Mouse (Mus musculus): Measurements from ENCODE around the gene Yipf3. TPM values are rescaled to one million over a fixed set of nuclear protein-coding genes. Genes with fewer than 3 reads are reported as not detected.

Gene Yipf3
- total RNA-seq, 4 experiments from 2014 or later: 157 to 205 (median 185) TPM

DNA sequence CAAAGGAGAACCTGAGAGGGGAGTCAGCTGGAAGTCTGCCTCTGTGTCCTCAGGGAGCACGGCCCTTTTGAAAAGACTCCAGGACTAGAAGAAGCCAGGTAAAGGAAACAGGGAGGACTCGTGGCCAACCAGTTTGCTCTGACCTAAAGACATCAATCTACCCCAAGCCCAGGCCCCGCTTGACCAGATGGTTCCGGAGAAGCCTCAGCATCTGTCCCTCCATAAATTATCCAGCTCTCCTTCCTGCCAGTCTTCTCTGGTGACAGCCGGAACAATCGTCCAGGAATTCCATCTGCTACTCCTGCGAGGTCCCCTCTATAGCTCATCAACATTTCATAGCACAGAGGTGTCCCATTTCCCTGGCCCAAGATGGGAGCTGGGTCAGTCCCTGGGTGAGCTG, 36.8 kb downstream of the Yipf3 start:
- no peak for DNase-seq

DNA sequence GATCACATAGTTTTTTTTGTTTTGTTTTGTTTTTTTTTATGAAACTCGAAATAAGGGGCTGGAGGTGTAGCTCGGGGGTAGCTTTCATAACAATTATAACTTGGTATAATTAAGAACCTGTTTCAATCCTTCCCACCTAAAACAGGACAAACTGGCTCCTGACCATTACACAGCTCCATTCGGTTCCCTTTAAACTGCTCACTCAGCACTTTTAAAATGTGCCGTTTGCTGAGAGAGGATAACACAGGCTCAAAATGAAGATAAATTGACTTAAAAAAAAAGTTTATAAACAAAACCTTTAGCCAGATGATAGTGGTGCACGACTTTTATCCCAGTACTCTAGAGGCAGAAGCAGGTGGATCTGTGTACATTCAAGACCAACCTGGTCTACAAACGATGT, 37.5 kb downstream of the Yipf3 start:
- DNase-seq: no peak

DNA sequence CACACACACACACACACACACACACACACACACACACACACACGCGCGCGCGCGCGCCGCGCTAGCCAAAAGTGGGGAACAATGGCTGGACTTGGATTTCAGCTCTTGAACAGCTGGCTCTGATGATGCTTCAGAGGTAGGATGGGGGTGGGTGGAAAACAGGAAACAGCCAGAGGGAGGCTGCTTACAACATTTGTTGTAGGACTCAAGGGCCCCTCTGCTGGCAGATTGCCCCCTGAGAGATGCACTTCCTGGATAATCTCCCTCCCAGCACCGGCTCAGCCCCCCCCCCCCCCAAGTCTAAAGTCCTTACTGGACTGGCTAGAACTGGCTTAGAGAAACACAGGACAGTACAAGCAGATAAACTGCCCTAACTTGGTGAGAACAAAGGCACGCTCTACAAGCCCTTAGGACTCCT, 39.8 kb downstream of the Yipf3 start:
- DNase-seq: no peak

DNA sequence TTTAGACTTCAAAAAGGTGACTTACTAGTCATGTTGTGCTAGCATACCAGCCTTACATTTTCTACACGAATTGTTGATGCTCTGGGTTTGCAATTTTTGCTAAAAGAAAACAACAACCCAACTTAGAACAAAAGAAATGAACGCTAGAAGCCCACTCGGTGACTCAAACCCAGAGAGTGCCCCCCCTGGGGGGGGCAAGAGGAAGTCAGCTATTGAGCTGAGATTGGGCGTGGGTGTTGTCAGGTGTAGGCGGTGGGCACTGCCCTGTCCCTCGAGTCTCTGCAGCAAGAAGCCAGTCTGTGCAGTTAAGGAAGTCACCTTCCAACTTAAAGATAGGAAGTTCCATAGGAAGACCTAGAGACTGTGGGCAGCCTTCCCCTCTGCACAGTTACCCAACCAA, 48.7 kb downstream of the Yipf3 start:
- DNase-seq: no peak

DNA sequence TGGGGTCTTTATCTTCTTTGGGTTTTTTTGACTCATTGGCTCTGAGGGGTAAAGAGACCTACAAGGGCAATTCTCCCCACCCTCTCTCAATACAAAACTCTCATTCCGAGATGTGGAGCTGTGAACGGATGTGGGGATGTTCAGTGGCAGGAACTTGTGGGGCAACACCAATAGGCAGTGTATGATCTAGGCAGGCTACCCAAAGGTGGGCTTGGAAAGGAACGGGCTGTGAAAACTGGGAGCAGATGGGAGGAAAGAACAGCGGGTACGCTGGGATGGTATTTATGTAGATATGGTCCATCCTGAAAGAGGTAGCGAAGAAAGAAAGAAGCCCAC, 49.1 kb downstream of the Yipf3 start:
- no peak for DNase-seq

DNA sequence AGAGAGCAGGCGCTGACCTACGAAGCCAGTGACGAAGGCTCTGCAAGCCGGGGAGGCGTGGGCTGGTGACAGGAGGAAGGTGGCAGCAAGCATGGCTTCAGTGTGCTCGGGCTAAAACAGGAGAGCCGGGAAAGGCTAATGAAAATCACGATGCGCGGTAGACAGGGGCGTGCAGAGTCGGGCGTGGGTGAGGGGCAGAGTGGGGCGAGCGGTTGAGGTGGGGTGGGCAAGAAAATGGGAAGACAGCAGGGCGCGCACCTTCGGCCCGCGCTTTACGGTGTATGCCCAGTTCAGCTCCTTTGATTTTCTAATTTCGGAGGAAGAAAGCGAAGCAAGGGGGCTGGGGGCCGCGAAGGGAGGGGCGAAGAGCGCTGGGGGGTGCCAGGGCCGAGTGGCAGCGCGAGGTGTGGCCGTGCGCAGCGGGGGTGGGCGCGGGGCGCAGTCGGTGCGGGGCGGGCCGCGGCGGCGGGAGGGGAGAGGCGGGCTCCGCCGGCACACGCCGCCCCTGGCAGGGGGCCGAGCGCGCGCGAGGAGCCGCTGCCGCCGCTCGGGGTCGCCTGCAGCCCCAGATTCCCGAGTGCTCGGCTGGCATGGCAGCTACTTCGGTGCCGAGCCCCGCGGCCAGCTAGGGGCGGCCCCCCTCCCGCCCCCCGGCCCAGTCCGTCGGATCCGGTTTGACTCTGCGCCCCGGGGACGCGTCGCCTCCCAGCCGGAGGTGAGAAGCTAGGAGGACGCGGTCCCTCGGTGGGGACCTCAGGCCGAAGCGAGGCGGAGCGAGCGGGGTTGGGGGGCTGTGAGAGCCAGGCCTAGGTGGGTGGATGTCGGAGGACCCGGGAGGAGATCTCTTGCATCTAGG, 49.7 kb downstream of the Yipf3 start, which contains the start of gene Dlk2:
Gene Dlk2, plus strand, starts transcription at position 58 of the 856 bp plus-strand sequence.
- no peak for DNase-seq

DNA sequence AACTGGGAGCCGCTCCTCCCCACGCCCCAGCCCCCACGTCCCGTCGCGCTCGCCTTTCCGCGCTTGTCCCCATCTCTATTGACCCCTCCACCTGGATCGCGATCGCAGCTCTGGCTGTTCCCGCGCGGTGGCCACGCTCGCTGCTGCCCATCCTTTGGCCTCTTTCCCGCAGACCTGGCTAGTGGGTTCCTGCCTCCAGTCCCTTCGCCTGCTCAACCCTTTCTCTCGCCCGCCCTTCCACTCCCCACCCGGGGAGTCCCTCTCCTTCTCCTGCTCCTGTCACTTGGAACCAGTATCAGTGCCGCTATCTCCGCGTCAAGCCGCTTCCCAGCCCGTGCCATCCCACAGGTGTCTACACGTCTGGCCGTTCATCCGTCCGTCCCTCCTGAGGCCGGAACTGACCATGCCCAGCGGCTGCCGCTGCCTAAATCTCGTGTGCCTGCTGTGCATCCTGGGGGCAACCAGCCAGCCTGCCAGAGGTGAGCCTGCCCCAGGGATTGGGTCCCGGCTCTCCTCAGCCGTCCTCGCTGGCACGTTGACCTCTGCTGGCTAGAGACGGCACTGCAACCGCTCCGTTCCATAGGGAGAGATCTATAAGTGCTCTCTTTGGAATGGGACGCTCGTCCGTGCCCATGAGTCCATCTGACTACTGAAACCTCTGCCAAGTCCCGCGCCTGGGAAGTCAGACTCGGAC, 50.5 kb downstream of the Yipf3 start:
- peak; percentile 63 for DNase-seq

DNA sequence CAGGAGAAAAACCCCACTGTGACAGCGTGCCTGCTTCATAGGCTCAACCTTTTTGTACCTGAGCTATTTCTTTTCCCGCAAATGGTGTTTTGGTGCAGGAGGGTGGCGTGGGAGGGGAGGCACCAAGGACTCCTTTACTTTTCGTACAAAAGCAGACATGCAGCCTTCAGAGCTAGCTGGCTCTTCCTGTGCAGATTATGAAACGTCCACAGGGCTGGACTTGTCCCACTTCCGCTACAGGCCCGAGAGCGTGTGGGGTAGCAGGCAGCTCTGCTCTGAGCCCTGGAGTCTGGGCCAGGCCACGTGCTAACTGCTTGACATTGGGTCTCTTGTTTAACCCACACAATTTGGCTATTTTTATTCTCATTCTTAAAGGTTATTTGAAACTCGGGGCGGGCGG, 54.0 kb downstream of the Yipf3 start:
- no peak for DNase-seq

Small RNA genes lying within 50 kb of the gene (microRNA-seq; reads per million reads assigned to microRNA genes)
- 0 to 0.17 reads per million in 2 experiments for gene Mir693

Other genes with a start within 250 kb of the Yipf3 start
- gene Vegfa, start 215.7 kb upstream of the Yipf3 start, total RNA-seq (2022): 100 to 1,000 TPM; 270 to 756 (median 501) TPM
- gene Mrps18a, start 137.1 kb upstream of the Yipf3 start, total RNA-seq (2022): 100 to 1,000 TPM in 2 of 4 experiments, 10 to 100 TPM in 2; 94.5 to 106 (median 101) TPM
- 10 to 100 TPM in 3 of 4 experiments, 1 to 10 TPM in 1; 6.0 to 21.4 (median 15.3) TPM for gene Rsph9, start 103.9 kb upstream of the Yipf3 start, total RNA-seq (2022)
- 10 to 100 TPM; 16.5 to 22.1 (median 18.8) TPM for gene Mad2l1bp, start 94.5 kb upstream of the Yipf3 start, total RNA-seq (2022)
- 100 to 1,000 TPM in 1 of 4 experiments, 10 to 100 TPM in 3; 69.9 to 108 (median 89.8) TPM for gene Gtpbp2, start 87.0 kb upstream of the Yipf3 start, total RNA-seq (2022)
- gene Polh, start 45.4 kb upstream of the Yipf3 start, total RNA-seq (2022): 10 to 100 TPM; 37.5 to 44.0 (median 40.7) TPM
- gene Xpo5, start 45.3 kb upstream of the Yipf3 start, total RNA-seq (2022): 10 to 100 TPM; 70.8 to 95.4 (median 74.0) TPM
- 100 to 1,000 TPM in 2 of 4 experiments, 10 to 100 TPM in 2; 83.8 to 116 (median 104) TPM for gene Polr1c, start within 50 bp of the Yipf3 start, total RNA-seq (2022)
- 1 to 10 TPM; 4.1 to 7.5 (median 6.0) TPM for gene Lrrc73, start 5.5 kb downstream of the Yipf3 start, total RNA-seq (2022)
- gene Tjap1, start 34.9 kb downstream of the Yipf3 start, total RNA-seq (2022): 10 to 100 TPM; 49.3 to 72.6 (median 54.6) TPM
- under 1 TPM in 3 of 4 experiments, not detected in 1; 0.25 to 0.56 (median 0.38) TPM for gene Dlk2, start 49.3 kb downstream of the Yipf3 start, total RNA-seq (2022)
- gene Abcc10, start 80.3 kb downstream of the Yipf3 start, total RNA-seq (2022): 10 to 100 TPM in 2 of 4 experiments, 1 to 10 TPM in 2; 6.9 to 17.3 (median 11.9) TPM
- 10 to 100 TPM; 21.0 to 35.6 (median 27.4) TPM for gene Zfp318, start 135.7 kb downstream of the Yipf3 start, total RNA-seq (2022)
- gene Crip3, start 180.8 kb downstream of the Yipf3 start, total RNA-seq (2022): 1 to 10 TPM in 3 of 4 experiments, under 1 TPM in 1; 0.58 to 3.1 (median 2.2) TPM
- gene Slc22a7, start 190.4 kb downstream of the Yipf3 start, total RNA-seq (2022): not detected
- gene Ttbk1, start 239.6 kb downstream of the Yipf3 start, total RNA-seq (2022): 1 to 10 TPM in 3 of 4 experiments, under 1 TPM in 1; 0.98 to 1.4 (median 1.2) TPM
- gene Dnph1, start 248.6 kb downstream of the Yipf3 start, total RNA-seq (2022): 1 to 10 TPM; 4.5 to 6.9 (median 6.4) TPM